Mouse (Mus musculus): ENCODE measurements around the gene Iqsec1. TPM values are rescaled to one million over a fixed set of nuclear protein-coding genes. Genes with fewer than 3 reads are reported as not detected.
A peak's percentile ranks its signal among the peaks of the same experiment; 100 is the strongest.
"Not testable (repeated sequence)": the region's sequence is repeated elsewhere in the genome, so short reads cannot be mapped to it uniquely, and the experiment has no call there.

Iqsec1 gene
- polyA plus RNA-seq, 1 experiment from 2014 or later = 11.6 TPM

GRCm38 (mm10) chr6:90683831-90684532 is 304.5 kb downstream of the Iqsec1 start:
- Histone ChIP-seq H3K27ac (peak overlapping the region; percentile 73; the same call in 1 of the 2 replicates), H3K27me3 (no peaks in the 10 kb centered on the region), H3K36me3 (peaks cover 52% of the 10 kb centered on the region), H3K4me1 (peaks cover 25% of the 10 kb centered on the region), H3K4me2 (no peak overlapping the region), H3K9ac (no peak overlapping the region), H3K4me3 (no peak overlapping the region), H3K9me3 (no peaks in the 10 kb centered on the region)
- 80% methylated on average over 3 of the region's 3 CpGs for WGBS
- ATAC-seq (ENCODE audit: insufficient number of reproducible peaks, low FRiP score, low TSS enrichment, low read depth) = no peak

- Histone ChIP-seq H3K27ac (no peak overlapping the region), H3K4me2 (no peak overlapping the region), H3K4me3 (no peak overlapping the region), H3K4me1 (peaks cover 13% of the 10 kb centered on the region), H3K9ac (no peak overlapping the region), H3K9me3 (no peaks in the 10 kb centered on the region), H3K27me3 (no peaks in the 10 kb centered on the region), H3K36me3 (peaks cover 64% of the 10 kb centered on the region)
- no peak for ATAC-seq (ENCODE audit: insufficient number of reproducible peaks, low FRiP score, low TSS enrichment, low read depth)
- WGBS = 90% methylated on average over 12 of the region's 12 CpGs
Measured at GRCm38 (mm10) chr6:90680401-90680800, 308.1 kb downstream of the Iqsec1 start.

- H3K9me3 ChIP-seq = no peaks in the 10 kb centered on the region
- WGBS = 89% methylated on average over 4 of the region's 4 CpGs
- H3K4me3 ChIP-seq = no peak overlapping the region
- H3K27ac ChIP-seq = peak overlapping the region; percentile 4; the same call in 1 of the 2 replicates
- H3K4me2 ChIP-seq = no peak overlapping the region
- H3K9ac ChIP-seq = no peak overlapping the region
- ATAC-seq (ENCODE audit: insufficient number of reproducible peaks, low FRiP score, low TSS enrichment, low read depth) = no peak
- H3K36me3 ChIP-seq = peaks cover 80% of the 10 kb centered on the region
- H3K4me1 ChIP-seq = no peaks in the 10 kb centered on the region
- H3K27me3 ChIP-seq = no peaks in the 10 kb centered on the region
Measured at GRCm38 (mm10) chr6:90678759-90679158, 309.7 kb downstream of the Iqsec1 start.

- Histone ChIP-seq H3K4me2 (no peak overlapping the region), H3K36me3 (peaks cover 99% of the 10 kb centered on the region), H3K9ac (no peak overlapping the region), H3K9me3 (no peaks in the 10 kb centered on the region), H3K4me3 (no peak overlapping the region), H3K27ac (no peak overlapping the region), H3K4me1 (no peaks in the 10 kb centered on the region), H3K27me3 (no peaks in the 10 kb centered on the region)
- 62% methylated on average over 9 of the region's 9 CpGs for WGBS
- ATAC-seq (ENCODE audit: insufficient number of reproducible peaks, low FRiP score, low TSS enrichment, low read depth) = no peak
Measured at GRCm38 (mm10) chr6:90668693-90669092, 319.8 kb downstream of the Iqsec1 start.

GRCm38 (mm10) chr6:90663736-90664135 is 324.7 kb downstream of the Iqsec1 start:
- H3K36me3 ChIP-seq = peaks cover 81% of the 10 kb centered on the region
- peak overlapping the region; percentile 30; the same call in 1 of the 2 replicates for H3K27ac ChIP-seq
- H3K27me3 ChIP-seq = no peaks in the 10 kb centered on the region
- ATAC-seq (ENCODE audit: insufficient number of reproducible peaks, low FRiP score, low TSS enrichment, low read depth) = no peak
- WGBS = 84% methylated on average over 11 of the region's 11 CpGs
- no peak overlapping the region for H3K4me2 ChIP-seq
- H3K9ac ChIP-seq = no peak overlapping the region
- H3K4me3 ChIP-seq = no peak overlapping the region
- H3K4me1 ChIP-seq = no peaks in the 10 kb centered on the region
- H3K9me3 ChIP-seq = no peaks in the 10 kb centered on the region

- no peaks in the 10 kb centered on the region for H3K9me3 ChIP-seq
- WGBS = 93% methylated on average over 5 of the region's 5 CpGs
- no peaks in the 10 kb centered on the region for H3K4me1 ChIP-seq
- no peak overlapping the region for H3K9ac ChIP-seq
- peaks cover 65% of the 10 kb centered on the region for H3K36me3 ChIP-seq
- ATAC-seq (ENCODE audit: insufficient number of reproducible peaks, low FRiP score, low TSS enrichment, low read depth) = no peak
- no peak overlapping the region for H3K27ac ChIP-seq
- no peaks in the 10 kb centered on the region for H3K27me3 ChIP-seq
- H3K4me3 ChIP-seq = no peak overlapping the region
- no peak overlapping the region for H3K4me2 ChIP-seq
Measured at GRCm38 (mm10) chr6:90662148-90662547, 326.3 kb downstream of the Iqsec1 start.

- Histone ChIP-seq H3K9ac (no peak overlapping the region), H3K27ac (no peak overlapping the region), H3K4me3 (no peak overlapping the region), H3K4me1 (no peaks in the 10 kb centered on the region), H3K9me3 (no peaks in the 10 kb centered on the region), H3K27me3 (no peaks in the 10 kb centered on the region), H3K4me2 (no peak overlapping the region), H3K36me3 (peaks cover 54% of the 10 kb centered on the region)
- 78% methylated on average over 11 of the region's 11 CpGs for WGBS
- ATAC-seq (ENCODE audit: insufficient number of reproducible peaks, low FRiP score, low TSS enrichment, low read depth) = no peak
Measured at GRCm38 (mm10) chr6:90661029-90661399, 327.5 kb downstream of the Iqsec1 start.

GRCm38 (mm10) chr6:90660398-90661028 is 328.0 kb downstream of the Iqsec1 start:
- Histone ChIP-seq H3K9ac (no peak overlapping the region), H3K27me3 (no peaks in the 10 kb centered on the region), H3K27ac (no peak overlapping the region), H3K4me3 (no peak overlapping the region), H3K4me2 (no peak overlapping the region), H3K4me1 (no peaks in the 10 kb centered on the region), H3K36me3 (peaks cover 49% of the 10 kb centered on the region), H3K9me3 (no peaks in the 10 kb centered on the region)
- ATAC-seq (ENCODE audit: insufficient number of reproducible peaks, low FRiP score, low TSS enrichment, low read depth) = no peak
- 89% methylated on average over 20 of the region's 20 CpGs for WGBS

- Histone ChIP-seq H3K9me3 (no peaks in the 10 kb centered on the region), H3K4me3 (no peak overlapping the region), H3K4me1 (no peaks in the 10 kb centered on the region), H3K36me3 (peaks cover 43% of the 10 kb centered on the region), H3K27me3 (no peaks in the 10 kb centered on the region), H3K9ac (no peak overlapping the region), H3K27ac (no peak overlapping the region), H3K4me2 (no peak overlapping the region)
- ATAC-seq (ENCODE audit: insufficient number of reproducible peaks, low FRiP score, low TSS enrichment, low read depth) = no peak
- WGBS = 62% methylated on average over 2 of the region's 2 CpGs
Measured at GRCm38 (mm10) chr6:90659913-90660312, 328.6 kb downstream of the Iqsec1 start.

- not testable (repeated sequence) for H3K4me3 ChIP-seq; ATAC-seq (ENCODE audit: insufficient number of reproducible peaks, low FRiP score, low TSS enrichment, low read depth); H3K9ac ChIP-seq; H3K27ac ChIP-seq; H3K9me3 ChIP-seq; H3K4me2 ChIP-seq; H3K27me3 ChIP-seq; H3K4me1 ChIP-seq
- peaks cover 10% of the 10 kb centered on the region; the same call in 1 of the 2 replicates for H3K36me3 ChIP-seq
- WGBS = 71% methylated on average over 2 of the region's 2 CpGs
Measured at GRCm38 (mm10) chr6:90656344-90656850, 332.1 kb downstream of the Iqsec1 start.

GRCm38 (mm10) chr6:90653736-90654135 is 334.7 kb downstream of the Iqsec1 start:
- 40% methylated on average over 2 of the region's 2 CpGs for WGBS
- no peak for ATAC-seq (ENCODE audit: insufficient number of reproducible peaks, low FRiP score, low TSS enrichment, low read depth)
- Histone ChIP-seq H3K27ac (no peak overlapping the region), H3K9me3 (no peaks in the 10 kb centered on the region), H3K36me3 (no peaks in the 10 kb centered on the region), H3K4me2 (no peak overlapping the region), H3K27me3 (no peaks in the 10 kb centered on the region), H3K9ac (no peak overlapping the region), H3K4me1 (no peaks in the 10 kb centered on the region), H3K4me3 (no peak overlapping the region)

- ATAC-seq (ENCODE audit: insufficient number of reproducible peaks, low FRiP score, low TSS enrichment, low read depth) = no peak
- no peaks in the 10 kb centered on the region for H3K4me1 ChIP-seq
- H3K36me3 ChIP-seq = no peaks in the 10 kb centered on the region
- WGBS = 58% methylated on average over 1 of the region's 1 CpGs
- no peak overlapping the region for H3K9ac ChIP-seq
- H3K27ac ChIP-seq = no peak overlapping the region
- no peaks in the 10 kb centered on the region for H3K9me3 ChIP-seq
- no peak overlapping the region for H3K4me3 ChIP-seq
- H3K27me3 ChIP-seq = no peaks in the 10 kb centered on the region
- no peak overlapping the region for H3K4me2 ChIP-seq
Measured at GRCm38 (mm10) chr6:90650634-90651033, 337.9 kb downstream of the Iqsec1 start.
